Mouse (Mus musculus): ENCODE measurements around the gene Ccdc32. TPM values are rescaled to one million over a fixed set of nuclear protein-coding genes. Genes with fewer than 3 reads are reported as not detected.

Gene Ccdc32
- polyA plus RNA-seq (2017; shearing (Covaris generic)) = 21.6 TPM

GRCm38 (mm10) chr2:119028941-119029551 is at the start of gene Ccdc32:
Gene Ccdc32, minus strand, starts transcription at chr2:119029393.

DNA sequence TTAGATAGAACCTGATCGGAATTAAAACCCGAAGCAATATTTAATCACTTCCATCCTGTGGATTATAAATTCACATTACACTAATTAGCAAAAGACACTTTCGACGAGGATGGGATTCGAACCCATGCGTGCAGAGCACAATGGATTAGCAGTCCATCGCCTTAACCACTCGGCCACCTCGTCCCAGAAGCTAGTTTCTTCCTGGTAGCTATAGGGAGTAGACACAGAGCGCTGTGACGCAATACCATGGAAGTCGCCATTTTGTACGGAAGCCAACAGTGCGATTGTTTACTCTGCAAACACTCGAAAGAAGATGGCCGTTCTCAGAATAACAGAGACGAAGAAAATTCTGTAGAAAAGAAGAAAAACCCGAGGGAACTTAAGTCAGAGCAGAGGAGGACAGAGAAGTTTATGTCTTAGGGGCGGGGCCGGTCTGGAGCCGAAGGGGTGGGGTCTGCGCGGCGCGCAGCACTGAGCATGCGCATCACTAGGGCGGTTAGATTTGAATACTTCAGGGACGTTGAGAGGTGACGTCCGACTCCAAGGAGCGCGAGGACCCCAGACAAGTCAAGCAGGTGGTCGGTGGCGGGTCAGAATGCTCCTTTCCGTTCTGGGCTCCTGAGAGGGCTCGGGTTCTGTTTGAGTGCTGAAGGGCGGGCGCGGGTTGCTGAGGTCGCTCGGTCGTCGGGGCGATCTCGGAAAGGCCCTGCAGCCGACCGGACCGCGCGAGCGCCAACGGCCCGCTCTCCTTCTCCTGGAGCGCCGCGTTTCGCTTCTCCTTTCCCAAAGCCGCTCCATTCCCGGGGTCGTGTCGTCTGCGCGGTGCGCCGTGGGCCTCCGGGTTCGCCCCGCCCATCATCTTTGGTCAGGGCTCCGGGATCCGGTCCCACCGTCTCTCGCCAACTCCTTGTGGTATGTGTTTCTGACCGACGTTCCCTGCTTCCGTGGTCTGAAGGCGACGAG is 17.7 kb upstream of the Ccdc32 start, which contains the start of gene Knl1:
TSS of gene Knl1 (plus strand) at position 471 of the 963 bp plus-strand sequence.

DNA sequence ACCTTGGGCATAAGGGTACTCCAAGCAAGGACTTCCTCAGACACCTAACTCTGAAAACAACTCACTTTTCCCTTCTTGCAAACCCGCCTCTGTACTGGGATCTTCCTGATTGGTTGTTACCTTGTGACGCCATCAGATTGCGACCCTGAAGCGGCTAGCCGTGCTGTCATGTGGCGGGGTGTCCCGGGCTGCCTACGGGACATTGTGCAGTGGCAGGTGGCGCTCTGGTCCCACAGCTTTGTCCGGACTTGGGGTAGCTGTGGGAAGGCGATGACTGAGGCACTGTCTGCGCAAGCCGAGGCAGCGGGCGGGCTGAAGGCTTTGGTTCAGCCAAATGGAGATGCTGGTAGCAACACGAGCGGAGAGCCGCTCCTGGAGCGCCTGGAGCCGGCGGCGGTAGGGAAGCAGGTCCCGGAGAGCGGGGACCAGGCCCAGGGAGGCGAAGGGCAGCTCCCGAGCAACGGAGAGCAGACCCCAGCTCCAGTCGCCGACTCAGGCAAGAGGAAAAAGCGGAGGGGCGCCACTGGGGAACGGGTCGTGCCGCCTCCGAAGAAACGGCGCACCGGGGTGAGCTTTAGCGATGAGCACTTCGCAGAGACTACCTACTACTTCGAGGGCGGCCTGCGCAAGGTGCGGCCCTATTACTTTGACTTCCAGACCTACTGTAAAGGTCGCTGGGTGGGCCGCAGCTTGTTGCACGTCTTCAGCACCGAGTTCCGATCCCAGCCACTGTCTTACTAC is 5.6 kb upstream of the Ccdc32 start, which contains the start of gene Rpusd2:
TSS of gene Rpusd2 (plus strand) at position 135 of the 741 bp plus-strand sequence.

Other genes starting within 250 kb of the Ccdc32 start
- 0.12 TPM for gene Disp2, start 249.7 kb downstream of the Ccdc32 start, polyA plus RNA-seq (2017; shearing (Covaris generic))
- 9.4 TPM for gene Knstrn, start 215.4 kb downstream of the Ccdc32 start, polyA plus RNA-seq (2017; shearing (Covaris generic))
- gene Ivd, start 167.4 kb downstream of the Ccdc32 start, polyA plus RNA-seq (2017; shearing (Covaris generic)) = 66.6 TPM
- 22.5 TPM for gene Bahd1, start 129.0 kb downstream of the Ccdc32 start, polyA plus RNA-seq (2017; shearing (Covaris generic))
- 5.8 TPM for gene Chst14, start 102.9 kb downstream of the Ccdc32 start, polyA plus RNA-seq (2017; shearing (Covaris generic))
- 2.3 TPM for gene Rpusd2, start 5.4 kb upstream of the Ccdc32 start, polyA plus RNA-seq (2017; shearing (Covaris generic))
- gene Knl1, start 17.7 kb upstream of the Ccdc32 start, polyA plus RNA-seq (2017; shearing (Covaris generic)) = 2.5 TPM
- gene Rad51, start 83.4 kb upstream of the Ccdc32 start, polyA plus RNA-seq (2017; shearing (Covaris generic)) = 4.6 TPM
- gene Rmdn3, start 127.6 kb upstream of the Ccdc32 start, polyA plus RNA-seq (2017; shearing (Covaris generic)) = 28.5 TPM
- not detected for gene Gchfr, start 138.4 kb upstream of the Ccdc32 start, polyA plus RNA-seq (2017; shearing (Covaris generic))
- 0.43 TPM for gene Gm14137, start 145.1 kb upstream of the Ccdc32 start, polyA plus RNA-seq (2017; shearing (Covaris generic))
- gene Zfyve19, start 179.2 kb upstream of the Ccdc32 start, polyA plus RNA-seq (2017; shearing (Covaris generic)) = 52.5 TPM
- gene Dnajc17, start 179.4 kb upstream of the Ccdc32 start, polyA plus RNA-seq (2017; shearing (Covaris generic)) = 21.4 TPM
- not detected for gene Ppp1r14d, start 200.5 kb upstream of the Ccdc32 start, polyA plus RNA-seq (2017; shearing (Covaris generic))
- gene Spint1, start 208.0 kb upstream of the Ccdc32 start, polyA plus RNA-seq (2017; shearing (Covaris generic)) = 0.29 TPM
- gene Rhov, start 241.9 kb upstream of the Ccdc32 start, polyA plus RNA-seq (2017; shearing (Covaris generic)) = 0.20 TPM